Mouse (Mus musculus) cerebellum, postnatal 14 days (tissue): ENCODE data around the gene Nploc4.

Source experiments
- DNase-seq, 2 experiments: peaks; one replicate each; pipeline ENCODE4 v3.0.0; 2021; ENCODE audit warnings: mixed read lengths in 2 of 2

The Nploc4 gene

GRCm38 (mm10) chr11:120377337-120377736 is 60.2 kb downstream of the Nploc4 start:
- peak in 1 of 2 experiments; percentile 34 for DNase-seq

- no peak for DNase-seq
Observed at GRCm38 (mm10) chr11:120376302-120377160, 61.0 kb downstream of the Nploc4 start.

- no peak for DNase-seq
Observed at GRCm38 (mm10) chr11:120375324-120375723, 62.2 kb downstream of the Nploc4 start.

- peak in 1 of 2 experiments; percentile 40 for DNase-seq
Observed at GRCm38 (mm10) chr11:120373820-120374586, 63.5 kb downstream of the Nploc4 start.

- no peak for DNase-seq
Observed at GRCm38 (mm10) chr11:120373025-120373424, 64.5 kb downstream of the Nploc4 start.

DNA sequence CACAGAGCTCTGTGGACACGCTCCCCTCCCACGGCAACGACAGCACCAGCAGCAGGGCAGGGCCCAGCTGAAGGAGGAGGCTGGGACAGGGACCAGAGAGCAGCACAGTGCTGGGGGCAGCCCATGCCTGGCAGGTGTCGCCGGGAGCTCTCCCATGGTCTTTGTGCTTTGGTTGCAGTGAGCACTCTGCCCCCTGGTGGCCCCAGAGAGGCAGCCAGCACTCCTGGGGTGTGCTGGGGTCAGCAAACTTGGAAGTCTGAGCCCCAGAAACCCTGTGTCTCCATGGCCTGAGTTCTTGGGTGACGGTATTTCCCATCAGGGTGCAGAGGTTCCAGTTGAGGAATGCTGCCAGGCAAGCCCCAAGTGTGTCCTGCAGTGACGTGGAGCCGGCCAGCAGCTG is 67.9 kb downstream of the Nploc4 start:
- peak; percentile 53 to 64 for DNase-seq

- DNase-seq = no peak
Observed at GRCm38 (mm10) chr11:120366443-120367027, 71.0 kb downstream of the Nploc4 start.

DNA sequence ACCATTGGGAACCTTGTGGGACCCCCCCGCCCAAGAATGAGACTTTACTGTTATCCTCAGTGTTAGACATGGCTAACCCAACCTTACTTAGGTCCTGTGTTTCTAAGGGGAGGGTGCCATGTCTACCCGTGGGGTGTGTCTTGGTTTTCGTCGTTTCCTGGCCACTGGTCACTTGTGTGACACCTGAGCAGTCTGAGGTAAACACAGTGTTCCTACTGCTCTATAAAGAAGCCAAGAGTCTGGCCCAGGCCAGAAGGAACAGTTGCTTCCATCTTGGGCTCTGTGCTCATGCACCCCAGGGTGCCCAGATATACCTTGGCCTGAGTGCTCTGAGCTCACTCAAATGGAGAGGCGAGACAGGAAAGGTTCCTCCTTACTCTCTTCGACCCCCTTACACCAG is 74.6 kb downstream of the Nploc4 start:
- no peak for DNase-seq

DNA sequence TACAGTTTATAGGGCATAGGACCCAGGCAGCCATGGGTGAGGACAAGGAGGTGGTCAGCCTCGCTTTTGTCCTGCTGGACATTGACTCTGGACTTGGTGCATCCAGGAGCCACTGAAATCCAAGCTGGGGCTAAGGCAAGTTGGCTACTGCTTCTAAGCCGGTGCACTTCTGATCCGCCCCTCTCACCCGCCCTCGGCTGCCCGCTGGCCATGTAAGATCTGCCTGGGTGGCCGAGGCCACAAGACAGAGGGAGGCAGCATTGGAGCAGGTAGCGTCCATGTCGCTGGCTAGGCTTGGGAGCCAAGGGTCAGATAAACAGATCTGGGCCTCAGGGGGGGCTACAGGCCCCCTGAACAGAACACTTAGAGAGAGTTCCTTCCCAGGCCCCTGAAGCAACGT is 76.2 kb downstream of the Nploc4 start, which contains the start of gene Fscn2:
Fscn2 (plus strand) TSS at position 240 of the 400 bp plus-strand sequence.
- no peak for DNase-seq

GRCm38 (mm10) chr11:120360755-120361154 is 76.8 kb downstream of the Nploc4 start:
- no peak for DNase-seq

DNA sequence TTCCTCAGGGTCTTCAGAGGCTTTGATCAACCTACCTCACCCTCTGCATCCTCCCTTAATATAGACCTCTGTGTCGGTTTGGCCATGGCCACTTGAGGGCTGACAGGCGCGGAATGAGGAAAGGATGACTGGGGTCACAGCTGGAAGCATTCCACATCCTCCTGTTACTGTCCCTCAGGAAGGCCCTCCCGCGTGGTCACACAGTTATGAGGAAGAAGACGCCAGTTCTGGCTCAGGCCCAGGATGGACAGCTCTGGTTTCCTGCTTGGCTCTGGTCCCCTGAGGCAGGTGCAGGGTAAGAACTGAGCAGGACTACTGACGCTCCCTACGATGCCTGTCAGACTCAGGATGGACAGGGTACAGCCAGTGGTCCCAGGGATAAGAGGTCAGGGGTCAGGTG is 77.4 kb downstream of the Nploc4 start:
- DNase-seq = peak; percentile 60 to 61

DNA sequence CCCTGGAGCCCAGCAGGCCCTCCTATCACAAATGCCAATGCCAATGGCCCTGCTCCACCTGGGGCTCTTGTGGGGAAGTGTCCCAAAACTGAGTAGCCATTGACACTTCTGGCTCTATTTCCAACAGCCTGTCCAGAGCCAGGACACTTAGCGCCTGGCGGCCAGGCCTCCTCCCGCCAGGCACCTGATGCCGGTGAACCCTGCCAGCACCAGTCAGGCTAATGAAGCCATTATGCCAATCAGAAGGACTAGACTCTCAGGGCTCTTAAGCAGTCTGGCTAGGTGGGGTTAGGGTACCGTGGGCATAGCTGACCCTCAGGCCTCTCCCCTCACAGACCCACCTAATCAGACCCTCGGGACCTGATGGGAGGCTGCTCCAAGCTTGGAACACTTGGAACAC is 78.1 kb downstream of the Nploc4 start:
- DNase-seq = peak; percentile 81

DNA sequence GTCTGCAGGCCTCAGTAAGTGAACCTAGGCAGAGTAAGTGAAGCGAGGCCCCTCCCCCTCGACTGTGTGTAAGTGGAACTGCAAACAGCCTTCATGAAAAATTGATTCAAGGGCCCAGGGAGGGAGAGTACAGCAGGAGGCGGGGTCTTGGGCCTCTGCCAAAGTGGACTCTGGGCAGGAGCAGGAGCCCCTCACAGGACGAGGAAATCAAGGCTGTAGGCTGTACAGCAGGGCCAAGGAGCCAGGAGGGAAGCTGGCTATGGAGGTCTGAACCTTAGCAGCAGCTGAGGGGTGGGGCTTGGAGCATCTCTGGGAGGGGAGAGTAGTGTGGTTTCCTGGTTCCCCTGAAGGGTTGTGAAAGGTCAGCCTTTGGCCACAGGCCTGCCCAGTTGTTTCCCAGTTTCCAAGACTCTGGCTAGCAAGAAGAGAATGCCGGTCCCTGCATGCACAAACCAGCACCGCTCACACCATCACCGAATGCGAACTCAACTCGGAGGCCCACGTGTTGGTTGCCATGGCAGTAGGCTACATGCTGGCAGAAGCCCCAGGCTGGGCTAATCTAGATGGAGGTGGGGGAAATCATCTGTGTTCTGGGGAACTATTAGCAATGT is 79.6 kb downstream of the Nploc4 start:
- DNase-seq = peak; percentile 58 to 76

- no peak for DNase-seq
Observed at GRCm38 (mm10) chr11:120356900-120357299, 80.6 kb downstream of the Nploc4 start.

DNA sequence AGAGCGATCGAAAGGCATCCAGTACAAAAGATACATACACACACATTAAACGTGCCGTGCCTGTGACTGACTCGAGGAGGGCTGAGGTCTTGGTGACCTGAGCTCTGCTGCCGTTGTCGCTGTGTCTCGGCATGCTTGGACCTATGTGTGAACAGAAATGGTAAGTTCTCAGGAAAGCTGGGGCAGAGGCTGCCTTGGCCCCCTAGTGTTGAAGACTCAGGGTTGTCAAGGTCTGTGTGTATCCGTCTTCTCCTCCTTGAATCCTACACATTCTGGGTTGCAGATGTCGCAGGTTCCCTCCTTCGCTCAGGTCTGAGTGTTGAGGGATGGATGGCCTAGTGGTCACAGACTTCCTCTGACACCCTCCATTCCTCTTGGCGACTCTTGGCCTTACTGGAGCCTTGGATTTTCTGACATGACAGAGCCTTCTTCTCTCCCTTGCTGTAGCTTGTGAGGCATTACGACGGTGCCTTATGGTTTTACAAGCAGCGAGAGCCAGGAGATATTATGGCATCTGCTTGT is 81.1 kb downstream of the Nploc4 start:
- no peak for DNase-seq

DNA sequence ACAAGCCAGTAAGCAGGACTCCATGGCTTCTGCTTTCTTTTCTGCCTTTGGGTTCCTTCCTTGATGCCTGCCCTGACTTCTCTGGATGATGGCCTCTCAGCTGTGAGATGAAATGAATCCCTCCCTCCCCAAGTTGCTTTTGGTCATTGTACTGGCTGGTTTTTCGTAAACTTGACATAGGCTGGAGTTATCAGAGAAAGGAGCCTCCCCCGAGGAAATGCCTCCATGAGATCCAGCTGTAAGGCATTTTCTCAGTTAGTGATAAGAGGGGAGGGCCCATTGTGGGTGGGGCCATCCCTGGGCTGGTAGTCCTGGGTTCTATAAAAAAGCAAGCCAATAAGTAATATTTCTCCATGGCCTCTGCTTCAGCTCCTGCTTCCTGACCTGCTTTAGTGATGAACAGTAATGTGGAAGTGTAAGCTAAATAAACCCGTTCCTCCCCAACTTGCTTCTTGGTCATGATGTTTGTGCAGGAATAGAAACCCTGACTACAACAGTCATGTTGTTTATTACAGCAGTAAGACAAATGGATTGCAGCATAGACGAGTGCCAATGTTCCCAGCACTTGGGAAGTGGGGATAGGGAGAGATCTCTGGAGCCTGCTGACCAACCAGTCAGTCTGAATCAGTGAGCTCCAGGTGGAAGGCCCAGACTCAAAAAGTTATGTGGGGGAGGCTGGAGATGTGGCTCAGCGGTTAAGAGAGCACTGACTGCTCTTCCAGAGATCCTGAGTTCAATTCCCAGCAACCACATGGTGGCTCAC is 82.0 kb downstream of the Nploc4 start:
- no peak for DNase-seq

GRCm38 (mm10) chr11:120354304-120355276 is 82.9 kb downstream of the Nploc4 start:
- DNase-seq = peak in 1 of 2 experiments; percentile 12

- peak; percentile 66 to 79 for DNase-seq
Observed at GRCm38 (mm10) chr11:120353500-120354303, 83.8 kb downstream of the Nploc4 start.

- DNase-seq = peak in 1 of 2 experiments; percentile 46
Observed at GRCm38 (mm10) chr11:120352571-120353290, 84.8 kb downstream of the Nploc4 start.
